8 mouse cellular contexts compared by ENCODE assay signal in genomic region chr7:142097776-142098175, GRCm38 (mm10). TPM values are rescaled to one million over a fixed set of nuclear protein-coding genes. Genes with fewer than 3 reads are reported as not detected.
A peak's percentile ranks its signal among the peaks of the same experiment; 100 is the strongest.
DNase-seq lines count a peak whose midpoint lies in the region; ATAC-seq lines count a peak whose summit lies in the region.

No protein-coding gene starts in this region.

- no peaks in the 10 kb centered on the region for H3K27me3 ChIP-seq in hindbrain, embryonic 15.5 days

- H3K4me1 ChIP-seq in hindbrain, embryonic 15.5 days (replicated peaks), result peaks cover 29% of the 10 kb centered on the region

- H3K4me2 ChIP-seq in hindbrain, embryonic 15.5 days, result peak overlapping the region; percentile 37

- H3K36me3 ChIP-seq in hindbrain, embryonic 15.5 days, result no peaks in the 10 kb centered on the region

- WGBS in hindbrain, embryonic 15.5 days, result 8% methylated on average over 9 of the region's 9 CpGs

- H3K4me3 ChIP-seq in hindbrain, embryonic 15.5 days, result peak overlapping the region; percentile 16; the same call in 1 of the 2 replicates

- no peak overlapping the region for H3K9ac ChIP-seq in hindbrain, embryonic 15.5 days

- DNase-seq in R1 (ENCODE audit: low read depth, low spot score), result peak; percentile 77
- DNase-seq in cerebellum, adult 8-10 months, result peak; percentile 88
- DNase-seq in left cerebral cortex, adult 18-20 months (ENCODE audit: low spot score in 2 of 2), result peak; percentile 82
- DNase-seq in right cerebral cortex, postnatal 10 days (ENCODE audit: low spot score in 2 of 2), result peak; percentile 86 to 89
- DNase-seq in urinary bladder, postnatal 36 days (ENCODE audit: low spot score in 2 of 2), result peak; percentile 63 to 82

- no peak overlapping the region for H3K27ac ChIP-seq in hindbrain, embryonic 15.5 days (replicated peaks)

- H3K9me3 ChIP-seq in hindbrain, embryonic 15.5 days, result no peaks in the 10 kb centered on the region

- ATAC-seq in frontal cortex, adult (ENCODE audit: low TSS enrichment), result peak; percentile 51
- ATAC-seq in hindbrain, embryonic 15.5 days (ENCODE audit: low FRiP score, low read depth), result peak; percentile 57; the same call in 1 of the 2 replicates
- ATAC-seq in megakaryocyte progenitor cell, adult 5-6 weeks (replicated peaks; ENCODE audit: poor library complexity), result peak; percentile 82

RNA-seq across cellular contexts. Expression of gene Dusp8, which starts 2.1 kb away (rescaled TPM):
- 117 and 134 TPM in 2 replicates for polyA plus RNA-seq in hindbrain, embryonic 15.5 days (2015; fragmentation: Nextera tagmentation; extraction: Ambion mirVana)
- 100 to 1,000 TPM; 150 to 154 TPM for total RNA-seq in left cerebral cortex, adult 18-20 months (2021)
- total RNA-seq in megakaryocyte progenitor cell, adult 5-6 weeks (2015), result 0.12 TPM in 1 of 2 replicates, not detected in the other
- total RNA-seq in megakaryocyte progenitor cell, adult 5-6 weeks (2017), result not detected in 2 replicates

RNA-seq across cellular contexts. Expression of gene Gm45618, which starts 22.8 kb away (rescaled TPM):
- 0.43 TPM in 1 of 2 replicates, not detected in the other for polyA plus RNA-seq in hindbrain, embryonic 15.5 days (2015; fragmentation: Nextera tagmentation; extraction: Ambion mirVana)
- not detected for total RNA-seq in left cerebral cortex, adult 18-20 months (2021)
- total RNA-seq in megakaryocyte progenitor cell, adult 5-6 weeks (2015), result not detected in 2 replicates
- total RNA-seq in megakaryocyte progenitor cell, adult 5-6 weeks (2017), result not detected in 2 replicates

RNA-seq across cellular contexts. Expression of gene Mob2, which starts 36.9 kb away (rescaled TPM):
- polyA plus RNA-seq in hindbrain, embryonic 15.5 days (2015; fragmentation: Nextera tagmentation; extraction: Ambion mirVana), result 50.8 and 53.4 TPM in 2 replicates
- total RNA-seq in left cerebral cortex, adult 18-20 months (2021), result 10 to 100 TPM; 37.7 to 39.1 TPM
- 45.3 and 45.9 TPM in 2 replicates for total RNA-seq in megakaryocyte progenitor cell, adult 5-6 weeks (2015)
- 45.9 and 47.1 TPM in 2 replicates for total RNA-seq in megakaryocyte progenitor cell, adult 5-6 weeks (2017)

RNA-seq across cellular contexts. Expression of gene Gm39115, which starts 38.1 kb away (rescaled TPM):
- polyA plus RNA-seq in hindbrain, embryonic 15.5 days (2015; fragmentation: Nextera tagmentation; extraction: Ambion mirVana), result not detected in 2 replicates
- total RNA-seq in left cerebral cortex, adult 18-20 months (2021), result not detected
- not detected in 2 replicates for total RNA-seq in megakaryocyte progenitor cell, adult 5-6 weeks (2015)
- total RNA-seq in megakaryocyte progenitor cell, adult 5-6 weeks (2017), result not detected in 2 replicates

RNA-seq across cellular contexts. Expression of gene Gm45337, which starts 46.6 kb away (rescaled TPM):
- polyA plus RNA-seq in hindbrain, embryonic 15.5 days (2015; fragmentation: Nextera tagmentation; extraction: Ambion mirVana), result not detected in 2 replicates
- total RNA-seq in left cerebral cortex, adult 18-20 months (2021), result not detected
- total RNA-seq in megakaryocyte progenitor cell, adult 5-6 weeks (2015), result not detected in 2 replicates
- total RNA-seq in megakaryocyte progenitor cell, adult 5-6 weeks (2017), result not detected in 2 replicates

Comparison
In these comparisons a context has a peak if more than half of its experiments do, and no peak if none do; other contexts are left out.
1. RNA of gene Dusp8, which starts 2.1 kb away (total RNA-seq): 150 to 154 TPM in left cerebral cortex, adult 18-20 months; 0.12 TPM in megakaryocyte progenitor cell, adult 5-6 weeks; every median in the first group is over 100 times any median in the second.
2. Peak in every context shown above with its lines, with median percentiles within 50 percentile points of each other: DNase-seq and ATAC-seq.